Mouse (Mus musculus) embryonic facial prominence, embryonic 15.5 days (tissue): ENCODE results near the gene Rab3a. TPM values are rescaled to one million over a fixed set of nuclear protein-coding genes. Genes with fewer than 3 reads are reported as not detected.
A peak's percentile ranks its signal among the peaks of the same experiment; 100 is the strongest.

ENCODE experiments used
- ATAC-seq: fragments of 200-750 bp; cut with Nextera tagmentation; 2 replicates; pipeline ENCODE4 v1.8.0; 2017; ENCODE audit warnings: low read depth, moderate TSS enrichment; ENCODE audit not compliant: insufficient number of reproducible peaks, low FRiP score, low TSS enrichment
- H3K27ac ChIP-seq: fragments of 300-500 bp; sonication (generic); replicated peaks from 2 replicates; pipeline ENCODE4 v1.5.1; 2015; ENCODE audit warnings: mild to moderate bottlenecking, inconsistent platforms
- H3K27me3 ChIP-seq: fragments of 300-500 bp; sonication (generic); 2 replicates; pipeline ENCODE4 v1.6.1; 2015; ENCODE audit warnings: inconsistent platforms
- H3K36me3 ChIP-seq: fragments of 300-500 bp; sonication (generic); 2 replicates; pipeline ENCODE4 v1.6.1; 2015; ENCODE audit warnings: mild to moderate bottlenecking, inconsistent platforms
- H3K4me1 ChIP-seq: fragments of 300-500 bp; sonication (generic); 2 replicates; pipeline ENCODE4 v1.6.1; 2015; ENCODE audit warnings: inconsistent platforms
- H3K4me2 ChIP-seq: fragments of 300-500 bp; sonication (generic); replicated peaks from 2 replicates; pipeline ENCODE4 v1.6.1; 2015; ENCODE audit warnings: mild to moderate bottlenecking, inconsistent platforms
- H3K4me3 ChIP-seq: fragments of 300-500 bp; sonication (generic); replicated peaks from 2 replicates; pipeline ENCODE4 v1.5.1; 2015; ENCODE audit warnings: mild to moderate bottlenecking, inconsistent platforms
- H3K9ac ChIP-seq: fragments of 300-500 bp; sonication (generic); 2 replicates; pipeline ENCODE4 v1.6.1; 2015; ENCODE audit warnings: inconsistent platforms
- H3K9me3 ChIP-seq: fragments of 300-500 bp; sonication (generic); replicated peaks from 2 replicates; pipeline ENCODE4 v1.6.1; 2016; ENCODE audit warnings: inconsistent platforms
- WGBS: fragments of 180-500 bp; shearing (Covaris S2); methylation state at CpG from one replicate; pipeline ENCODE4 v1.1.7; 2015; 5-methylcytosine and 5-hydroxymethylcytosine counted together
- polyA plus RNA-seq: library from polyadenylated mRNA; unstranded; fragments of >200 nt; fragmentation: Nextera tagmentation; extraction: Ambion mirVana; gene quantifications from 2 replicates; pipeline ENCODE4 v1.2.1, GENCODE M21; 2015

The Rab3a gene
- polyA plus RNA-seq, 1 experiment from 2014 or later = 28.6 TPM

DNA sequence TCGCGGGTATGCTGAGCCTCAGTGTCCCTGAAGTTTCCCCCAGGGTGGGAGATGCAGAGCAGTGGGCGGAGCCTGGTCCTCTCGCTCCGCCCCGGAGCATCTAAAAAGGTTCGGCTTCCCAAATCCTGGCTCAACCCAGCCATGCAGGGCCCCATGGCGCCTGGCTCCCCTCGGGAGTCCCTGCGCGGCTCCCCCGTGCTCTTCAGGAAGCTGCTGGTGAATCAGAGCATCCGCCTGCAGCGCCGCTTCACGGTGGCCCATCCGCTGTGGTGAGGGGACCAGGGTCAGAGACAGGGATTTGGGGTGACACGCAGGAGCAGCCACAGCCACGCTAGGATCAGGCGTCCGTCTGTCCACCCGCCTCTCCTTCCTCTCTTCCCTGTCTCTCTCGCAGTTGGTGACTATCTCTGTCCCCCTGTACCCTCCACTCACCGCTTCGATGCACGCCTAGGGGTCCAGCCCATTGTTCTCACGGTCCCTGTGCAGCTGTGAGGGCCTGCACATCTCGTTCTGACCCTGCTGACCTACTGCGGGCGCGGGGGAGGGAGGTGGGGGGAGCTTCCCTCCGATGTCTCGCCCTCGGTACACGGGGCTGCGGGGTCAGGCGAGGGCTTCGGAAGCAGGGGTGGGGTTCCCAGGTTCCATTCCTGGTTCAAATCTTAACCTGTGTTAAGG is 11.4 kb upstream of the Rab3a start:
- no peaks in the 10 kb centered on the region for H3K9me3 ChIP-seq
- no peak overlapping the region for H3K9ac ChIP-seq
- peaks cover 17% of the 10 kb centered on the region for H3K4me1 ChIP-seq
- no peak for ATAC-seq
- H3K27ac ChIP-seq = no peak overlapping the region
- WGBS = 5% methylated on average over 38 of the region's 38 CpGs
- no peaks in the 10 kb centered on the region for H3K36me3 ChIP-seq
- H3K4me2 ChIP-seq = peak overlapping the region; percentile 49
- peaks cover 83% of the 10 kb centered on the region for H3K27me3 ChIP-seq
- H3K4me3 ChIP-seq = peak overlapping the region; percentile 37; the same call in 1 of the 2 replicates

DNA sequence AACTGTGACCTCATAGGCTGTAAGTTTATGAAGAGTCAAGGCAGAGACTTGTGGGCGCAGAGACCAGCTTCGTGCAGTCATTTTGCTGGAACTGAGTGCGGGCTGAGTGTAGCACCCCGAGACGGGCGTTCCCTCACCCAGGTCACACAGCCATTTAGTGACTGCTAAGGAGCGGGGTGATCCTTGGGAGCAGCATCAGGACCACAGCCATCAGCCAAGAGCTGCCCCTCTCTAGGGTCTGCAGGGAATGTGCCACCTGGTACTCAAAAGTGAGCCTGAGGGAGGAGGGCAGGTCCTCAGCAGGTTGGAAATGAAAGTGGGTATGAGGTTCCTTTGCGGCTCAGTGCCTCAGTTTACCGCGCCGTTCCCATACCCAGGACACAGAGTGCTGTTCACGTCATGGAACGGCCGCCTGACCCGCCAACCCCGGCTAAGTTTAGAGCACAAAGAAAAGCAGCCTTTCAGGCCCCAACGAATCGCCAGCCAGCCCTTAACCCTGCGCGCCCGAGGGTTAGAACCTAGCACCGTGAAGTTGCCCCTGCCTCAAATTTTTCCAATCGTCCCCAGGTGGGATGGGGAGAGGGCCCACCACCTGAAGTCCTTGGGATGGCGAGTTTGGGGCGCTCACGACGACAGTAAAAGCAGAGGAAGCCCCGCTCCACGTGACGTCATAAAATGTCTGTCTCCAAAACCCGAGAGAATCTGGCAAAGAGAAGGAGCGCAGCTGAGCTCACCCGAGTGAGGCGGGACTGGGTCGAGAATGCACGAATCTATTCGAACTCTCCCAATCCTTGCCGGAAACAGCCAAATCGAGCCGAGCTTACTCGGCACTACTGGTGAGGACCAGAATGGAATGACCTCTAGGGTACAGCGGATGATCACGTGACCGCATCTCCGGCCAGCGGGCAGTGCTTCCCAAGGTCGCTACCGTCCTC is 10.6 kb upstream of the Rab3a start:
- Histone ChIP-seq H3K4me3 (peak overlapping the region; percentile 37), H3K9ac (no peak overlapping the region), H3K36me3 (no peaks in the 10 kb centered on the region), H3K4me1 (peaks cover 17% of the 10 kb centered on the region), H3K4me2 (peak overlapping the region; percentile 49), H3K27me3 (peaks cover 87% of the 10 kb centered on the region), H3K9me3 (no peaks in the 10 kb centered on the region), H3K27ac (no peak overlapping the region)
- ATAC-seq = no peak
- WGBS = 5% methylated on average over 48 of the region's 48 CpGs

DNA sequence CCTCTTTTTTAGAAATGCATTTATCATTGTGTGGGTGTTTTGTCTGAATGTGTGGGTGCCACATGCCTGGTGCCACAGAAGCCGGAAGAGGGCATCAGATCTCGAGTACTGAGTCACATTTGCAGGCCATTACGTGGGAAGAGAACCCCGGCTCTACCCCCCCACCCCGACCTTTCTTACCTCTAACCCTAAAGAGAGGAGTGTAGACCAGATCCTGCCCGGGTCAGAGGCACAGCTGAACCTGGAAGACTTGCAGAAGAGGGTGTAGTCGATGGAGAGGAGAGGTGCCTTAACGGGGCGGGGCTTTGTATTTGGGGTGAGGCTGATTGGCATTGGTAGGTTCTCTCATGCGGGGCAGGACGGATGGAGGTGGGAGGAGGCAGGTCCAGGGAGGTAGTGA is 9.7 kb upstream of the Rab3a start:
- H3K4me1 ChIP-seq = peaks cover 17% of the 10 kb centered on the region
- H3K9me3 ChIP-seq = no peaks in the 10 kb centered on the region
- no peak overlapping the region for H3K4me2 ChIP-seq
- ATAC-seq = no peak
- H3K27ac ChIP-seq = no peak overlapping the region
- WGBS = 48% methylated on average over 11 of the region's 11 CpGs
- no peak overlapping the region for H3K4me3 ChIP-seq
- no peaks in the 10 kb centered on the region for H3K36me3 ChIP-seq
- H3K27me3 ChIP-seq = peaks cover 89% of the 10 kb centered on the region
- H3K9ac ChIP-seq = no peak overlapping the region

DNA sequence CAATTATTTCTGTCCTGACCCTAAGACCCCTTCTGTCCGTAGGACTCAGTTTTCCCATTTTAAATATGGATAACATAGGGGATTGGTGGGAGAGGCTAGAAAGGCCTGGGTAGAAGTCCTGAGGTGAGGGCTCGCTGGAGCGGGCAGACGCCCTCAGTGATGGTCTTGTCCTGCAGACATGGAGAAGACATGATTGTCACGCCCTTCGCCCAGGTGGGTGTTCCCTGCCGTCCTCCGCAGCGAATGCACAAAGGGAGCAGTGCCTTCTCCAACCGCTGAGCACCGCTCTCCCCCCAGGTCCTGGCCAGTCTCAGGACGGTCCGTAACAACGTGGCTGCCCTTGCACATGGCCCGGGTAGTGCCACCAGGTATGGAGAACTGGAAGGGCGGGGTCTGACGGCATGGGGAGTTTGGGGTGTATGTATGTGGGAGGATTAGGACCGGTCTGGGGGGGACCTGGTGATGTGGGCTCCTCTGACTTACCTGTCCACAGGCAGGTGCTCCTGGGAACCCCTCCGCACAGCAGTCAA is 8.7 kb upstream of the Rab3a start:
- Histone ChIP-seq H3K27ac (no peak overlapping the region), H3K36me3 (no peaks in the 10 kb centered on the region), H3K9me3 (no peaks in the 10 kb centered on the region), H3K4me3 (no peak overlapping the region), H3K4me1 (peaks cover 17% of the 10 kb centered on the region), H3K4me2 (no peak overlapping the region), H3K27me3 (peaks cover 81% of the 10 kb centered on the region), H3K9ac (no peak overlapping the region)
- 61% methylated on average over 19 of the region's 19 CpGs for WGBS
- no peak for ATAC-seq

DNA sequence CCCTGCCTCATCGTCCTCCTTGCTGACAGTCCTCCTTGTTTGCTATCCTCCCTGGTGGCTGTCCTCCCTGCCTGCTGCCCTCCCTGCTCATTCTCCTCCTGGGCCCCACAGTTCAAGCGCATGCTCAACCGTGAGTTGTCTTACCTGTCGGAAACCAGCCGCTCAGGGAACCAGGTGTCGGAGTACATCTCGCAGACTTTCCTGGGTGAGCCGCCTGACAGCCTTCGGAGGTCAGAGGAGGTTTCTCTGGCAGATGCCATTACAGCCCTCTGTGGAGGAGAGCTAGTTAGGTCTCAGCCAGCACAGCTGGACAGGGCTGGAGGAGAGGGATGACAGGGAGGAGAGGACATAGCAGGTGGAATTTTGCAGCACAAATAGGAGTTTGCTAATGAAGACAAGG is 7.8 kb upstream of the Rab3a start:
- H3K4me3 ChIP-seq = no peak overlapping the region
- H3K4me1 ChIP-seq = peaks cover 17% of the 10 kb centered on the region
- no peak overlapping the region for H3K4me2 ChIP-seq
- H3K9me3 ChIP-seq = no peaks in the 10 kb centered on the region
- WGBS = 54% methylated on average over 9 of the region's 9 CpGs
- ATAC-seq = no peak
- H3K36me3 ChIP-seq = no peaks in the 10 kb centered on the region
- H3K27me3 ChIP-seq = peaks cover 73% of the 10 kb centered on the region
- H3K9ac ChIP-seq = no peak overlapping the region
- no peak overlapping the region for H3K27ac ChIP-seq

DNA sequence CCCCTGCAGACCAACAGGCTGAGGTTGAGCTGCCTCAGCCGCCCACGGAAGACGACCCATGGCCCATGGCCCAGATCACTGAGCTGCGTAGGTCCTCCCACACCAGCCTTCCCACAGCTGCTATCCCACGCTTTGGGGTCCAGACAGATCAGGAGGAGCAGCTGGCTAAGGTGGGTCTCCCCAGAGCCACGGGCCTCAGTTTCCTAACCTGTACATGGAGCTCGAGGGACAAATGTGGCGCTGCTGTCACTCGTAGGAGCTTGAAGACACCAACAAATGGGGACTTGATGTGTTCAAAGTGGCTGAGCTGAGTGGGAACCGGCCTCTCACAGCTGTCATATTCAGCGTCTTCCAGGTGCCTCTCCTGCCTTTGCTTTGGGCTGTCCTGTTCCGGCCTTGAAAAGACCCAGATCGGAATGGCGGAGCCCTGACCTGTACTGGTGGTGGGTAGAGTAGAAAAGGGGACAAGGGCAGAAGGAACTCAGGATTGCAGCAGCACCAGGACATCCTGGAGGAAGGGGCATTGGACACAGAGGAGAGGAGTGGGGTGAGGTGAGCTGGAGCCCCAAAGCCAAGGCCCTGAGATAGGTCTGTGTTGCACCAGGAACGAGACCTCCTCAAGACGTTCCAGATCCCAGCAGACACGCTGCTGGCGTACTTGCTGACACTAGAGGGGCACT is 7.1 kb upstream of the Rab3a start:
- ATAC-seq = no peak
- Histone ChIP-seq H3K36me3 (no peaks in the 10 kb centered on the region), H3K27me3 (peaks cover 66% of the 10 kb centered on the region), H3K9ac (no peak overlapping the region), H3K9me3 (no peaks in the 10 kb centered on the region), H3K27ac (no peak overlapping the region), H3K4me1 (peaks cover 20% of the 10 kb centered on the region), H3K4me3 (no peak overlapping the region), H3K4me2 (no peak overlapping the region)
- WGBS = 83% methylated on average over 18 of the region's 18 CpGs

DNA sequence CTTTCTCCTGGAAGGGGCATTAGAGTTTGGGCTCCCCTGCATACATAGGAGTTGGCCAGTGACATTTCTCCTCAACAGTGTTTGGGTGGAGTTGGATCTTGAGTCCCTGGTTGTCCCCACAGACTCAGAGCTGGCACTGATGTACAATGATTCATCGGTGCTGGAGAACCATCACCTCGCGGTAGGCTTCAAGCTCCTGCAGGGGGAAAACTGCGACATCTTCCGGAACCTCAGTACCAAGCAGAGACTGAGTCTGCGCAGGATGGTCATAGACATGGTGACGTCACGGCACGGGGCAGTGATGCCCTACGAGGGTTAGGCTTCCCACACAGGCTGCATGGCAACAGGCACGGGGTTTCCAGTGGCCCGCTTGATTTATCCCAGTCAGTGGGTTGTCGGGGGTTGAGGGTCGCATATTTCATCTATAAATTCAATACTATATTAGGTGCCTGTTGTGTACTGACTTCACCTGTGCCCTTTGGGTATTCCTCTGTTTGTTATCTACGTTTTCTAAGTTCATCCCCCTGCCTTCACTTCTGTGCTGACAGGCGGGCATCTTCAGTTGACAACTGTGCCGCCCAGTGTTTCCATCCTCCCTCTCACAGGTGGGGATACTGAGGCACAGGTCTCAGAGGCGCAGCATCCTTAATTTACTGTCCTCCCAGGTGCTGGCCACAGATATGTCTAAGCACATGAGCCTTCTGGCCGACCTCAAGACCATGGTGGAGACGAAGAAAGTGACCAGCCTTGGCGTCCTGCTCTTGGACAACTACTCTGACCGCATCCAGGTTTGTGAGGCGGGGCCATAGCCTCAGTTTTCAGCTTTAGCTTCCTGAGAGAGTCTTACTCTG is 6.0 kb upstream of the Rab3a start:
- Histone ChIP-seq H3K4me1 (peaks cover 23% of the 10 kb centered on the region), H3K4me3 (no peak overlapping the region), H3K9ac (no peak overlapping the region), H3K4me2 (no peak overlapping the region), H3K27ac (no peak overlapping the region), H3K9me3 (no peaks in the 10 kb centered on the region), H3K27me3 (peaks cover 55% of the 10 kb centered on the region), H3K36me3 (no peaks in the 10 kb centered on the region)
- 83% methylated on average over 23 of the region's 23 CpGs for WGBS
- ATAC-seq = no peak

DNA sequence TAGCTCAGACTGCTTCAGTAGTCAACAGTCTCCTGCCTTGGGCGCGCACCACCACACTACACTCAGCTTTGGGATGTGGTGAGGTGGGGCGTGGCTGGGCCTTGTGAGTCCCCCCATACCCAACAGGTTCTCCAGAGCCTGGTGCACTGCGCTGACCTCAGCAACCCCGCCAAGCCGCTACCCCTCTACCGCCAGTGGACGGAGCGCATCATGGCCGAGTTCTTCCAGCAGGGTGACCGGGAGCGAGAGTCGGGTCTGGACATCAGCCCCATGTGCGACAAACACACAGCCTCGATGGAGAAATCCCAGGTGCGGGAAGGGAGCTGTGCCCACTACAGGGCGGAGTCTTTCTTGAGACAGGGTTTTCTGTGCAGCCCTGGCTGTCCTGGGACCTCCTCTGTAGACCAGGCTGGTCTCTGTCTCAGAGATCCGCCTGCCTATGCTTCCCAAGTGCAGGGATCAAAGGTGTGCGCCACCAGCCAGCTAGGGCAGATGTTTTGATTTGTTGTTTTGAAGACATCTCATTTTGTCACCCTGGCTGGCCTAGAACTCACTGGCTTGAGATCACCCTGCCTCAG is 5.3 kb upstream of the Rab3a start:
- peaks cover 23% of the 10 kb centered on the region for H3K4me1 ChIP-seq
- WGBS = 74% methylated on average over 19 of the region's 19 CpGs
- peaks cover 48% of the 10 kb centered on the region for H3K27me3 ChIP-seq

DNA sequence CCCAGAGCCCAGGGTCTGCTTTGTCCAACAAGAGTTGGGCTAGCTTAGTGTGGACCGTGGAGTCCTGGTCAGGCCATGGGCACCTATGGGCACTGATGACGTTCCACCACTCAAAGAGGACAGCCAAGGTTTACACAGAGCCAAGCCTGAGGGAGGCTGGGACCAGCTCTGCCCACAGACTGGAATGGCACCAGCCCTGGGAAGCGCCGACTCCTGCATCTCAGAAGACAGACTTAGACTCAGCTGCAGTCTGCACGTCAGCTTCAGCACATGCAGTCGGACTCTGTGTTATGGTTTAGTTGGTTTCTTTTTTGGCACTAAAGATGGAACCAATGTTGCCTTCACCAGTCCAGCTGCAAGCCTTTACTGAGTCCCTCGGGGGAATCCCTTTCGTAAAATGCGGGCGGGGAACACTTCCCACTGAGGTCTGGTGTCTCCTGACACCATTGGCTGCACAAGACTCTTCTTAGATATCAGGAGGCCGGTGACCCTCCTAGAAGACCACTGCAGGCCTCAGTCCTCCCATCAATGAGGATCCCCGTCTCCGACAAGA is 4.3 kb upstream of the Rab3a start:
- Histone ChIP-seq H3K27me3 (peaks cover 38% of the 10 kb centered on the region), H3K4me2 (no peak overlapping the region), H3K27ac (no peak overlapping the region), H3K36me3 (no peaks in the 10 kb centered on the region), H3K4me3 (no peak overlapping the region), H3K9me3 (no peaks in the 10 kb centered on the region), H3K9ac (no peak overlapping the region), H3K4me1 (peaks cover 24% of the 10 kb centered on the region)
- 70% methylated on average over 13 of the region's 13 CpGs for WGBS
- no peak for ATAC-seq

More for the DNA sequence above, 5.3 kb upstream of the Rab3a start:
- ATAC-seq = no peak
- H3K36me3 ChIP-seq = no peaks in the 10 kb centered on the region
- no peak overlapping the region for H3K4me2 ChIP-seq
- H3K9me3 ChIP-seq = no peaks in the 10 kb centered on the region
- no peak overlapping the region for H3K27ac ChIP-seq
- no peak overlapping the region for H3K4me3 ChIP-seq
- H3K9ac ChIP-seq = no peak overlapping the region
